Mouse (Mus musculus): ENCODE data around the gene Hypk.
"Not testable (repeated sequence)": the region's sequence is repeated elsewhere in the genome, so short reads cannot be mapped to it uniquely, and the experiment has no call there.

DNA sequence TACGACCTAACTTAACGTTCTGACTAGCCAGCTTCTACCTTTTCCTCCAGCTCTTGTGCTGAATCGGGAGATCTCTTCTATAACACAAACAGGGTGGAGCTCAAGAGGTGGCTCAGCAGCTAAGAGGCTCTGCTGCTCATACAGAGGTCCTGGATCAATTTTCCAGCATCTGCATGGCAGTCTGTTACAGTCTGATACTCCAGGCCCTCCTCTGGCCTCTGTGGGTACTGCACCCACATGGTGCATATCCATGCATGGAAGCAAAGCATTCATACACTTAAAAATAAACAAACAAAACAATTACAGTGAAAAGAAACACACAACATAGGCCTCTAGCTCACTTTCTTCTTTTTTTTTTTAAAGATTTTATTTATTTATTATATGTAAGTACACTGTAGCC is 19.7 kb downstream of the Hypk start:
- not testable (repeated sequence) for TF ChIP-seq CTCF (IDR thresholded peaks at IDR 0.05; ENCODE audit: low read depth, low read length); POLR2A (IDR thresholded peaks at IDR 0.05; ENCODE audit: extremely low read depth, insufficient read depth, low read length)
